Mouse (Mus musculus): ENCODE results near the gene Myog. TPM values are rescaled to one million over a fixed set of nuclear protein-coding genes. Genes with fewer than 3 reads are reported as not detected.
A peak's percentile ranks its signal among the peaks of the same experiment; 100 is the strongest.

Gene Myog
- 0.11 TPM in 1 of 2 replicates, not detected in the other for polyA plus RNA-seq (2012; rRNA removed)

DNA sequence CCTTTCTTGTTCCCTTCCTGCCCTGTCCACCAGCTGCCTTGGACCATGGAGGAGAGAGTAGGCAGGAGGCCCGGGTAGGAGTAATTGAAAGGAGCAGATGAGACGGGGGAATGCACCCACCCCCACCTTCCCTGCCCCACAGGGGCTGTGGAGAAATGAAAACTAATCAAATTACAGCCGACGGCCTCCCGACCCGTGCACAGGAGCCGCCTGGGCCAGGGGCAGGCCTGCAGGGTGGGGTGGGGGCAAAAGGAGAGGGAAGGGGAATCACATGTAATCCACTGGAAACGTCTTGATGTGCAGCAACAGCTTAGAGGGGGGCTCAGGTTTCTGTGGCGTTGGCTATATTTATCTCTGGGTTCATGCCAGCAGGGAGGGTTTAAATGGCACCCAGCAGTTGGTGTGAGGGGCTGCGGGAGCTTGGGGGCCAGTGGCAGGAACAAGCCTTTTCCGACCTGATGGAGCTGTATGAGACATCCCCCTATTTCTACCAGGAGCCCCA, at the start of gene Myog:
Myog (plus strand) TSS at position 392 of the 502 bp plus-strand sequence.
- TF ChIP-seq CTCF (IDR thresholded peaks at IDR 0.05; ENCODE audit: control insufficient read depth, insufficient read depth, insufficient replicate concordance, low read depth, low read length) (no peak), POLR2A (IDR thresholded peaks at IDR 0.05; ENCODE audit: control insufficient read depth, low read depth, low read length) (no peak)
- Histone ChIP-seq H3K4me3 (ENCODE audit: control insufficient read depth, low read depth, low read length) (peak within 1 kb of the TSS; percentile 23; the same call in 1 of the 2 replicates), H3K27me3 (ENCODE audit: control insufficient read depth, insufficient read depth, low read length) (no peaks in the 10 kb centered on the region), H3K27ac (ENCODE audit: control insufficient read depth, insufficient read depth, low read depth, low read length) (no peak within 1 kb of the TSS), H3K36me3 (ENCODE audit: control insufficient read depth, insufficient read depth, low read length) (no peaks in the 10 kb centered on the region), H3K4me1 (ENCODE audit: control insufficient read depth, insufficient read depth, low read length) (peaks cover 6% of the 10 kb centered on the region)

DNA sequence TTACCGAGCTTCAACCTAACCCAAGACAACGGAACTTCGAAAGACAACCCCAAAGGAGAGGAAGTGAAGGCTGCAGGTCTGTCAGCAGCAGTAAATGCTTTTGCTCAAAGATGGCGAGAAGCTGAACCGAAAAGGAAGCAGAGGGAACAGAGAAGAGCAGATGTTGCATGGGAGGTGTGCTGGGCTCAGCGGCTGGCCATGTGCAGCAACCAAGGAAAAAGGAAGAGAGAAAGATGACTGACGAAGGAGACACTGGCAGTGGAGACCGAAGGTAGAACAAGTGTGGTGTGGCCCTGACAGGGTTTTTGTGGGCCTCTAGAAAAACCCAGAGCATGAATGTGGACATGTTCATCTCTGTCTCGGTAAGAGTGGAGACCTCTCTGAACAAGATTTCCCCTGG, 49.1 kb upstream of the Myog start:
- Histone ChIP-seq H3K27me3 (ENCODE audit: control insufficient read depth, insufficient read depth, low read length) (no peaks in the 10 kb centered on the region), H3K27ac (ENCODE audit: control insufficient read depth, insufficient read depth, low read depth, low read length) (no peak overlapping the region), H3K36me3 (ENCODE audit: control insufficient read depth, insufficient read depth, low read length) (no peaks in the 10 kb centered on the region), H3K4me3 (ENCODE audit: control insufficient read depth, low read depth, low read length) (no peak overlapping the region), H3K4me1 (ENCODE audit: control insufficient read depth, insufficient read depth, low read length) (peaks cover 11% of the 10 kb centered on the region)
- no peak for TF ChIP-seq CTCF (IDR thresholded peaks at IDR 0.05; ENCODE audit: control insufficient read depth, insufficient read depth, insufficient replicate concordance, low read depth, low read length)
- no peak for TF ChIP-seq POLR2A (IDR thresholded peaks at IDR 0.05; ENCODE audit: control insufficient read depth, low read depth, low read length)

DNA sequence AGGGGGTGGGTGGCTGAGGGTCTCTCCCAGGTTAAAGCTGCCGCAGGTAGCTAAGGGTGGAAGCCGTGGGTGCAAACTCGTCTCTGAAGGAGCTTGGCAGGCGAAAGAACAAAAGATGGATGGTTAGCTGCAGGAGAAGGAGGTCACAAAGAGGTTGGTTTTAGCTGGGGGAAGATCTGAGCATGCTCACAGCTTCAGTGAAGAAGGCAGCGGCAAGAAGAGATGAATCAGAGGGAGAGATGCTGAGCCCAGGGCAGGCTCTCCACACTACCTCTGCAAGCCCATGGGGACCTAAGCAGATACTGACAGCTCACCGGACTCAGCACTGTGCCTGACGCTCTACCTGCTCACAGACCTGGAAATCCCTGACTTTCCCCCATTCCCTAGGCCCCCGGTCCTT, 48.5 kb upstream of the Myog start:
- TF ChIP-seq CTCF (IDR thresholded peaks at IDR 0.05; ENCODE audit: control insufficient read depth, insufficient read depth, insufficient replicate concordance, low read depth, low read length) (no peak), POLR2A (IDR thresholded peaks at IDR 0.05; ENCODE audit: control insufficient read depth, low read depth, low read length) (no peak)
- H3K27ac ChIP-seq (ENCODE audit: control insufficient read depth, insufficient read depth, low read depth, low read length), result no peak overlapping the region
- no peaks in the 10 kb centered on the region for H3K27me3 ChIP-seq (ENCODE audit: control insufficient read depth, insufficient read depth, low read length)
- peaks cover 9% of the 10 kb centered on the region for H3K4me1 ChIP-seq (ENCODE audit: control insufficient read depth, insufficient read depth, low read length)
- H3K36me3 ChIP-seq (ENCODE audit: control insufficient read depth, insufficient read depth, low read length), result no peaks in the 10 kb centered on the region
- H3K4me3 ChIP-seq (ENCODE audit: control insufficient read depth, low read depth, low read length), result no peak overlapping the region

DNA sequence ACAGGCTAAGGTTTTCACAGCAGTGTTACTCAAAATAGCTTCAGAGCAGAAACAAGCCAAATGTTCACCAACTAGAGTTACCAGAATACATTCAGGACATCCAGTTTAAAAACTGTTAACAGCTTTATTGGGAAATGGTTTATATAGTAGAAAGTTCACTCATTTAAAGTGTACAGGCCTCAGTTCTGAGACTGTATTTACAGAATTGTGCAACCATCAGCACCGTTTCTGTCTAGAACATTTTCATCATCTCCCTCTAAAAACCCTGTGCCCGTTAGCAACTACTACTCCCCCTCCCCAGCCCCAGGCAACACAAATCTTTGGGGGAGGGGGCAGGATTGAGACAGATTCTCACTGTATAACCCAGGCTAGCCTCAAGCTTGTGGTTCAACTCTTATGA, 47.5 kb upstream of the Myog start:
- no peak for TF ChIP-seq CTCF (IDR thresholded peaks at IDR 0.05; ENCODE audit: control insufficient read depth, insufficient read depth, insufficient replicate concordance, low read depth, low read length)
- peaks cover 9% of the 10 kb centered on the region for H3K4me1 ChIP-seq (ENCODE audit: control insufficient read depth, insufficient read depth, low read length)
- H3K27me3 ChIP-seq (ENCODE audit: control insufficient read depth, insufficient read depth, low read length), result no peaks in the 10 kb centered on the region
- no peaks in the 10 kb centered on the region for H3K36me3 ChIP-seq (ENCODE audit: control insufficient read depth, insufficient read depth, low read length)
- no peak overlapping the region for H3K27ac ChIP-seq (ENCODE audit: control insufficient read depth, insufficient read depth, low read depth, low read length)
- H3K4me3 ChIP-seq (ENCODE audit: control insufficient read depth, low read depth, low read length), result no peak overlapping the region

DNA sequence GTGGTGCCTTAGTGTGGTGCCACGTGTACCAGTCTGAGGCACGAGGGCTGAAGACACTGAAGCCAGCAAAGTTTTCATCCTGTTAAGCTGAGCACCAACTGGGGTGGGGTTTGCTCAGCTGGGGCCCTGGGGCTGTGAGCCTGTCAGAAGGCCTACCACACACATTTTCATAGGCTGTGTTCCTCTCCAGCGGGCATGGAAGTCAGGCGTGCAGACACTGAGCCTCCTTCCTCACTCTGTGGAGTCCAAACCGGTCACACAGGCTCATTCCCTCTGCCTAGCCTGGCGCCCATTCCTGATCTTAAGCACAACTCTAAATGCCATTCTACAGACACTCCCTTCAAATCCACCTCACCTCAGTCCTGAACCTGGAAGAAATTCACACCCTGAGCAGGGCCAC, 46.3 kb upstream of the Myog start:
- peaks cover 9% of the 10 kb centered on the region for H3K4me1 ChIP-seq (ENCODE audit: control insufficient read depth, insufficient read depth, low read length)
- TF ChIP-seq POLR2A (IDR thresholded peaks at IDR 0.05; ENCODE audit: control insufficient read depth, low read depth, low read length) (no peak), CTCF (IDR thresholded peaks at IDR 0.05; ENCODE audit: control insufficient read depth, insufficient read depth, insufficient replicate concordance, low read depth, low read length) (no peak)
- no peak overlapping the region for H3K4me3 ChIP-seq (ENCODE audit: control insufficient read depth, low read depth, low read length)
- H3K27me3 ChIP-seq (ENCODE audit: control insufficient read depth, insufficient read depth, low read length), result no peaks in the 10 kb centered on the region
- H3K36me3 ChIP-seq (ENCODE audit: control insufficient read depth, insufficient read depth, low read length), result no peaks in the 10 kb centered on the region
- no peak overlapping the region for H3K27ac ChIP-seq (ENCODE audit: control insufficient read depth, insufficient read depth, low read depth, low read length)

DNA sequence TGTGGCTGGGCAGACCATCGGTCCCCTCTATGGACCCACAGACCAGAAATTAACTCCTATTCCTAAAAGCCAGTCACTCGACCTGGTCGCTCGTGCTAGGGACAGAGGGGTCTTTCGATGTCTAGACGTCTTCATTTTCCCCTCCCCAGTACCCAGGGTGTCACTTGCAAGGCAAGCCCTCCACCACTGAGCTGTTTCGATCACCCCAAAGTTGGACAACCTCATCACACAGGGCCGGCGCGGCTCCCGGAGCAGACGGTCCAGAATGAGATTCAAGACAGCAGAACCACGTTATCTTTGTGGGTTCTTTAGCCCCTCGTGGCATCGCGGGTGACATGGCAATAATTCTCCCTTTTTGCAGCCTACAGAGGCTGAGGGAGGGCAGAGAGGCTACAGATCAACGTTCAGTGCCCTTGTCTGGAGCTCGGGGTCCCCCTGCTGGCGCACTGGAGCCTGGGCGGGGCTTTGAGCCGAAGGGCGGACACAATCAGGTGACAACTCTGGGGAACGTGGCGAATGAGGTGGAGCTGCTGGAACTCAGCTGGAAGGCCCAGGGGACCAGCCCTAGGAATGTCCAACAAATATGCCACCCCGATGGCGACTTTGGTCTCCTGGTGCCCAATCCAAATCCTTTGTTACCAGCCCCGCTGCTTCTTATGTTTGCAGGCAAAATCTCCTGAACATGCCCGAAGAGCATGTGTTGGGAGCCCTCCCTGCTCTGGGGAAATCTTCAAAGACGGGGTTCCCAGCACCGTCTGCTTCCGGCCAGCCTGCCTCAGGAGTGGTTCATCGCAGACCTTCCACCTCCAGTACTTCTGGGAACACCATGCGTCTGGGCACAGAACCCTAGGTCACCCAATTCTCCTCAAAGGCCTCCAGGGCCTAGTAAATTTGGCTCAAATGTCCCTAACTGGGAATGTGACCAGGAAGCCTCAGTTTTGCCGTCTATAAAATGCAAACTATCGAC, 45.6 kb upstream of the Myog start:
- TF ChIP-seq POLR2A (IDR thresholded peaks at IDR 0.05; ENCODE audit: control insufficient read depth, low read depth, low read length) (no peak), CTCF (IDR thresholded peaks at IDR 0.05; ENCODE audit: control insufficient read depth, insufficient read depth, insufficient replicate concordance, low read depth, low read length) (peak; percentile 63; the same call in 1 of the 2 replicates)
- peaks cover 9% of the 10 kb centered on the region for H3K4me1 ChIP-seq (ENCODE audit: control insufficient read depth, insufficient read depth, low read length)
- H3K27ac ChIP-seq (ENCODE audit: control insufficient read depth, insufficient read depth, low read depth, low read length), result no peak overlapping the region
- H3K4me3 ChIP-seq (ENCODE audit: control insufficient read depth, low read depth, low read length), result peak overlapping the region; percentile 37
- H3K36me3 ChIP-seq (ENCODE audit: control insufficient read depth, insufficient read depth, low read length), result no peaks in the 10 kb centered on the region
- no peaks in the 10 kb centered on the region for H3K27me3 ChIP-seq (ENCODE audit: control insufficient read depth, insufficient read depth, low read length)

DNA sequence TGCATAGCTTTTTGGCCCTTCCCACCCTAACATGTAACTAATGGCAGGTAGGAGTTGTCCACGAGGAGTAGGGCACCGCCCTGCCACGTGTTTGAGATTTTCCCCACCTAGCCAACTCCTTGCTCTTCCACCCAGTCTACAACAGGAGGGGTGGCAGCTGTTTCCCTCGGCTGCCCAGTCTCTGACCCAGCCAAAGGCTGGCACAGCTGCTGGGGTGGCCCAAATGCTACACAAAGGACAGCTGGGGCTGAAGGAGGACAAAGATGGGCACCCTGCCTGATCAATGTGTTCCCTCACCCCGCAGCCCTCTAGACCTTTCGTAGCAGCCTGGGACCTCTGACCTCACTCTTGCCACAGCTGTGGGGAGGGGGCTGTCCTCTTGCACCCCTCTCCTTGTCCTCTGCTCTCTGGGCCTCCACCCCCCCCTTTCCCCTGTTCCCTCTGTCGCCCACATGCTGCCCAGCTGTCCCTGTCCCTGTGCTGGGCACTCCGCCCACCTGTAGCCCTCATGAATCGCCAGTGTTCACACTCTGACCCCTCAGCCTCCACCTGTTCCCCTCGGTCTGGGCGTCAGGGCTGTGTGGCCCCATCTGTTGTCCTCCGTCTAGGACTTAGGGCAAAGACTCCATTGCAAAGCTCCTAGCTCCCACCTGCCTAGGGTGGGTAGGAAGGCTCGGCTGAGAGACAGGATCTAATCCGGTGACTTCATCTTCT, 44.6 kb upstream of the Myog start:
- Histone ChIP-seq H3K4me1 (ENCODE audit: control insufficient read depth, insufficient read depth, low read length) (peaks cover 9% of the 10 kb centered on the region), H3K4me3 (ENCODE audit: control insufficient read depth, low read depth, low read length) (no peak overlapping the region), H3K27me3 (ENCODE audit: control insufficient read depth, insufficient read depth, low read length) (no peaks in the 10 kb centered on the region), H3K27ac (ENCODE audit: control insufficient read depth, insufficient read depth, low read depth, low read length) (no peak overlapping the region), H3K36me3 (ENCODE audit: control insufficient read depth, insufficient read depth, low read length) (no peaks in the 10 kb centered on the region)
- TF ChIP-seq CTCF (IDR thresholded peaks at IDR 0.05; ENCODE audit: control insufficient read depth, insufficient read depth, insufficient replicate concordance, low read depth, low read length) (no peak), POLR2A (IDR thresholded peaks at IDR 0.05; ENCODE audit: control insufficient read depth, low read depth, low read length) (no peak)
